Mouse (Mus musculus) intestine, embryonic 15.5 days (tissue): ENCODE measurements around the gene Tead1. TPM values are rescaled to one million over a fixed set of nuclear protein-coding genes. Genes with fewer than 3 reads are reported as not detected.

Experiments
- ATAC-seq: fragments of 200-750 bp; cut with Nextera tagmentation; 2 replicates; pipeline ENCODE4 v1.8.0; 2017; ENCODE audit warnings: moderate TSS enrichment, moderate library complexity
- H3K27ac ChIP-seq: fragments of 300-500 bp; sonication (generic); 2 replicates; pipeline ENCODE4 v1.5.1; 2015; ENCODE audit warnings: mild to moderate bottlenecking, inconsistent platforms
- H3K27me3 ChIP-seq: fragments of 300-500 bp; sonication (generic); replicated peaks from 2 replicates; pipeline ENCODE4 v1.6.1; 2015; ENCODE audit warnings: inconsistent platforms
- H3K36me3 ChIP-seq: fragments of 300-500 bp; sonication (generic); 2 replicates; pipeline ENCODE4 v1.6.1; 2015; ENCODE audit warnings: inconsistent platforms
- H3K4me1 ChIP-seq: fragments of 300-500 bp; sonication (generic); replicated peaks from 2 replicates; pipeline ENCODE4 v1.6.1; 2015; ENCODE audit warnings: inconsistent platforms
- H3K4me2 ChIP-seq: fragments of 300-500 bp; sonication (generic); replicated peaks from 2 replicates; pipeline ENCODE4 v1.6.1; 2015; ENCODE audit warnings: mild to moderate bottlenecking, inconsistent platforms
- H3K4me3 ChIP-seq: fragments of 300-500 bp; sonication (generic); replicated peaks from 2 replicates; pipeline ENCODE4 v1.5.1; 2015; ENCODE audit warnings: inconsistent platforms
- H3K9ac ChIP-seq: fragments of 300-500 bp; sonication (generic); 2 replicates; pipeline ENCODE4 v1.6.1; 2015; ENCODE audit warnings: inconsistent platforms
- H3K9me3 ChIP-seq: fragments of 300-500 bp; sonication (generic); 2 replicates; pipeline ENCODE4 v1.6.1; 2016; ENCODE audit warnings: inconsistent platforms
- WGBS: fragments of 180-500 bp; shearing (Covaris S2); methylation state at CpG from one replicate; pipeline ENCODE4 v1.1.7; 2015; 5-methylcytosine and 5-hydroxymethylcytosine counted together
- polyA plus RNA-seq: library from polyadenylated mRNA; unstranded; fragments of >200 nt; fragmentation: Nextera tagmentation; extraction: Ambion mirVana; gene quantifications from 2 replicates; pipeline ENCODE4 v1.2.1, GENCODE M21; 2015

The Tead1 gene
- polyA plus RNA-seq, 1 experiment from 2014 or later, result 18.3 TPM

- no peak for ATAC-seq
- H3K9ac ChIP-seq, result no peak overlapping the region
- 79% methylated on average over 10 of the region's 10 CpGs for WGBS
These were observed 177.5 kb downstream of the Tead1 start for GRCm38 (mm10) chr7:112856583-112856982.

GRCm38 (mm10) chr7:112859887-112860286 lies 180.8 kb downstream of the Tead1 start:
- Histone ChIP-seq H3K27ac (no peak overlapping the region), H3K36me3 (peaks cover 19% of the 10 kb centered on the region), H3K9ac (no peak overlapping the region), H3K4me1 (0 out of 2 replicates have a peak, but pooled peaks cover 3% of the 10 kb centered on the region), H3K4me3 (no peak overlapping the region), H3K4me2 (no peak overlapping the region), H3K9me3 (no peaks in the 10 kb centered on the region), H3K27me3 (no peaks in the 10 kb centered on the region)
- ATAC-seq, result no peak
- WGBS, result 88% methylated on average over 6 of the region's 6 CpGs

More at GRCm38 (mm10) chr7:112856583-112856982, 177.5 kb downstream of the Tead1 start:
- Histone ChIP-seq H3K9me3 (no peaks in the 10 kb centered on the region), H3K4me3 (no peak overlapping the region), H3K4me2 (no peak overlapping the region), H3K4me1 (peaks cover 15% of the 10 kb centered on the region), H3K27ac (no peak overlapping the region), H3K36me3 (peaks cover 7% of the 10 kb centered on the region; the same call in 1 of the 2 replicates), H3K27me3 (no peaks in the 10 kb centered on the region)

DNA sequence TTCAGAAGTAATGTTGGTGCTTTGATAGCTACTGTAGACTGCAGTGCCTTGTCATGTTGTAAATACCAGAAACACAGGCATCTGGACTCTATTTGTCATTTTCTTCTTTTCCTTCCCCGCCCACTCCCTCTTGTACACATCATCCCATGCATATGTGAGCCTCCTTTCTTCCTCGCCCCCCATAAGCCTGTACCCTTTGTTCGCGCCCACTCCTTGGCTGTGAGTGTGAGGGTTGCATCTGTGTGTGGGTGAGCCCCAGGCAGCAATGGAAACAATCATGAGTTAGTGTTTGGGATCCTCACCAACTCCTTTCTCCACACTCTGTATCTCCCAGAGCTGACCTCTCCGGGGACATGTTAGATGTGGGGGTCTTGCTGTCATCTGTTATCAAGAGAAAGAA lies 183.0 kb downstream of the Tead1 start:
- Histone ChIP-seq H3K4me2 (no peak overlapping the region), H3K9ac (no peak overlapping the region), H3K4me3 (no peak overlapping the region), H3K36me3 (peaks cover 24% of the 10 kb centered on the region), H3K27ac (no peak overlapping the region), H3K27me3 (no peaks in the 10 kb centered on the region), H3K9me3 (no peaks in the 10 kb centered on the region), H3K4me1 (no peaks in the 10 kb centered on the region)
- 97% methylated on average over 5 of the region's 5 CpGs for WGBS
- ATAC-seq, result no peak

DNA sequence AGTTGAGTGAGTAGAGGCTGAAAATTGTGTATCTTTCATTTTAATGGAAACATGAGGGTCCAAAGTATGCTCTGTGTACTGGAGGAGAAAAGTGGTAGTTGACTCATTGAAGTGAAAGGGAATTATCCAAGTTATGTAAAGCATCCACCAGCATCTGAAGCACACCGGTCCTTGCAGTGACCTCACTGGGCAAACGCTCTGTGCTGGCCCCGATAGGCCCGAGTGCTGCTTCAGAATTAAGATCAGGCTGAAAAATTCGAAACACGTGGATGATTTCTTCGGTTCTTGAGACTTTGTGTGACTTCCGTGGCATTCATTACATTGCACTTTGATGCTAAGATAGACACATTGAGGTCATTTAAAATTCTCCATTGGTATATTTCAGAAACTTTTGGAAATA lies 185.1 kb downstream of the Tead1 start:
- no peak for ATAC-seq
- Histone ChIP-seq H3K4me2 (no peak overlapping the region), H3K27ac (no peak overlapping the region), H3K4me3 (no peak overlapping the region), H3K9me3 (no peaks in the 10 kb centered on the region), H3K27me3 (no peaks in the 10 kb centered on the region), H3K4me1 (0 out of 2 replicates have a peak, but pooled peaks cover 9% of the 10 kb centered on the region), H3K36me3 (peaks cover 21% of the 10 kb centered on the region), H3K9ac (no peak overlapping the region)
- WGBS, result 91% methylated on average over 8 of the region's 8 CpGs

- H3K4me1 ChIP-seq, result 0 out of 2 replicates have a peak, but pooled peaks cover 9% of the 10 kb centered on the region
- H3K9ac ChIP-seq, result no peak overlapping the region
- peak; percentile 35; the same call in 1 of the 2 replicates for ATAC-seq
- H3K4me2 ChIP-seq, result no peak overlapping the region
- H3K9me3 ChIP-seq, result no peaks in the 10 kb centered on the region
- WGBS, result 9% methylated on average over 2 of the region's 2 CpGs
- peaks cover 21% of the 10 kb centered on the region for H3K36me3 ChIP-seq
- H3K27ac ChIP-seq, result no peak overlapping the region
- H3K27me3 ChIP-seq, result no peaks in the 10 kb centered on the region
- no peak overlapping the region for H3K4me3 ChIP-seq
These were observed 186.6 kb downstream of the Tead1 start for GRCm38 (mm10) chr7:112865739-112866138.

DNA sequence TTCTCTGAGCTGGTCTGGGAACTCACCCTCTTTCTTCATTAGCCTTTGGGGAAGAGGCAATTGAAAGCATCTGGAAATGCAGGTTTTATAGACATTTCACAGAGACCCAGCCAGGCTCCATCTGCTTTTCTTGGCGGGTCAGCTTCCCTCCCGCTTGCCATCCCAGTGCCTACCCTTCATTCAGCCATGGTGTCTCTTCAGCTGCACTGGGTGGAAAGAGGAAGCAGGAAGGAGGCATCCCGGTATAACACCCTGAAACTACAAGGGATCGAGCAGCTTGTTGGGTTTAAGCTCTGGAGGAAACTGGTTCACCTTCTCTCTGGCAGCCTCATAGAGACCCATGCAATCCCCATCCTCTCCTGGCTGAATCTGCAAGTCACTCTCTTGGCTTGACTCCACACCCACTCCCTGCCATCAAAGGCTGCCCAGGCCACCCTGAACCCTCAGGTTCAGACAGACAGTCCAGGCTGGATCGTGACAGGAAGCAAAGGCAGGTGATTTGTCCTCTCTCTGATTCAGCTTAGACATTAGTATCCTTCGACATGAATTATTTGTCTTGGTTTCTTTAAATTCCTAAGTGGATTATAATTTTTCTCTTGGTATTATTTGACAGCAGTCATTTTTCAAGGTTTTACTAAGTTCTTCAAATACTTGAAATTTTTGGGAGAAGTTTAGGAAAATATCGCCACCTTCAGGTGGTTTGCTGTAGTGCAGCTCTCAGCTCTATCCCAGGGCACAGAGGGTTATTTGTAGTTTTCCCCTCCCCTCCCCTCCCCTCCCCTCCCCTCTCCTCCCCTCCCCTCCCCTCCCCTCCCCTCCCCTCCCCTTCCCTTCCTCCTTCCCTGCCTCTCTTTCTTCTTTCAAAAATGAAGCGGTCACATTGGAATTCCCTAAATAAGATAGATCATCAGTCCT lies 189.7 kb downstream of the Tead1 start:
- Histone ChIP-seq H3K36me3 (peaks cover 10% of the 10 kb centered on the region; the same call in 1 of the 2 replicates), H3K9me3 (no peaks in the 10 kb centered on the region), H3K9ac (no peak overlapping the region), H3K27ac (peak overlapping the region; percentile 41; the same call in 1 of the 2 replicates), H3K4me3 (no peak overlapping the region), H3K4me2 (no peak overlapping the region), H3K4me1 (0 out of 2 replicates have a peak, but pooled peaks cover 9% of the 10 kb centered on the region), H3K27me3 (no peaks in the 10 kb centered on the region)
- ATAC-seq, result no peak
- 42% methylated on average over 7 of the region's 8 CpGs for WGBS

DNA sequence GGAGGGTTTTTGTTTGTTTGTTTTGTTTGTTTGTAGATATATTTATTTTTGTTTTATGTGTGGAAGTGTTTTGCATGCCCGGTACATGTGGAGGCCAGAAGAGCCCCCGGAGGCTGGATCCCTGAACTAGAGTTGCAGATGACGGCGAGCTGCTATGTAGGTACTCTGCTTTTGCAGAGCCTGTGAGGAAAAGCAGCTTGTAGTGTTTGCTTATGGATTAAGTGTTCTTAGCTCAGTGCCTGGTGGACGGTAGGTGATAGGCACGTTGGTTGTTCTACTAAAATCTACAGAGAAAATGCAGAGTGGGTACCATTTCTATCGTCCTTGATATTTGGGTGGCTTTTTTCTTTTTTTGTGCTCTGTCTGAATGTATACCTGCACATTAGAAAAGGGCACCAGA lies 192.6 kb downstream of the Tead1 start:
- no peak overlapping the region for H3K4me3 ChIP-seq
- no peaks in the 10 kb centered on the region for H3K27me3 ChIP-seq
- no peaks in the 10 kb centered on the region for H3K9me3 ChIP-seq
- H3K9ac ChIP-seq, result no peak overlapping the region
- H3K4me2 ChIP-seq, result no peak overlapping the region
- H3K4me1 ChIP-seq, result 0 out of 2 replicates have a peak, but pooled peaks cover 9% of the 10 kb centered on the region
- H3K27ac ChIP-seq, result no peak overlapping the region
- ATAC-seq, result peak; percentile 68
- H3K36me3 ChIP-seq, result peaks cover 16% of the 10 kb centered on the region; the same call in 1 of the 2 replicates
- WGBS, result 65% methylated on average over 7 of the region's 7 CpGs

- Histone ChIP-seq H3K27me3 (no peaks in the 10 kb centered on the region), H3K9ac (no peak overlapping the region), H3K36me3 (peaks cover 15% of the 10 kb centered on the region; the same call in 1 of the 2 replicates), H3K4me2 (no peak overlapping the region), H3K27ac (no peak overlapping the region), H3K4me3 (no peak overlapping the region), H3K9me3 (no peaks in the 10 kb centered on the region), H3K4me1 (0 out of 2 replicates have a peak, but pooled peaks cover 6% of the 10 kb centered on the region)
- WGBS, result 86% methylated on average over 9 of the region's 9 CpGs
- ATAC-seq, result no peak
These were observed 193.5 kb downstream of the Tead1 start for GRCm38 (mm10) chr7:112872435-112873196.

GRCm38 (mm10) chr7:112876128-112876527 lies 197.0 kb downstream of the Tead1 start:
- Histone ChIP-seq H3K4me3 (no peak overlapping the region), H3K9ac (no peak overlapping the region), H3K27ac (no peak overlapping the region), H3K27me3 (no peaks in the 10 kb centered on the region), H3K4me2 (no peak overlapping the region), H3K4me1 (no peaks in the 10 kb centered on the region), H3K36me3 (peaks cover 15% of the 10 kb centered on the region; the same call in 1 of the 2 replicates), H3K9me3 (no peaks in the 10 kb centered on the region)
- WGBS, result 87% methylated on average over 10 of the region's 10 CpGs
- no peak for ATAC-seq

DNA sequence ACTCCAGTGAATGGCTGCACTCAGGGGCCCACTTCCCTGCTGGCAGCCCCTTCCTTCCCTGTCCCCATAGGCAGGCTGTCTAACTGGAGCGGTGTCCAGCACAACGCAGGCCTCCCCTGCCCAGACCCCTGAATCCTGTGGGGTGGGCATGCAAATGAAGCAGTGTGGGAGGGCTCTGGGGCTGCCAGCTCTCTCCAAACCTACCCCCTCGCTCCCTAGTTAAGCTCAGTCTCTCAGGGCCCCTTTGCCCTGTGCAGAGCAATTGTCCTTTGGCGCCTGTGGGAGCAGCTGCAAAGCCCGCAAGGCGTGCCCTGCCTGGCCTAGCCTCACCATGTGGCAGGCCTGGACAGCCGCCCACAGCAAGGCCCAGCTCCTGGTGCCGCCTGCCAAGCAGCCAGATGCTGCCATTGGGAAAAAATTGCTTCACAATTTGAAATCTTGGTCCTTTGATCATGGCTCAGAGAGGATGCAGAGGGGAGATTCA lies 204.7 kb downstream of the Tead1 start:
- 60% methylated on average over 8 of the region's 8 CpGs for WGBS
- Histone ChIP-seq H3K27ac (no peak overlapping the region), H3K9me3 (no peaks in the 10 kb centered on the region), H3K9ac (no peak overlapping the region), H3K36me3 (no peaks in the 10 kb centered on the region), H3K4me2 (no peak overlapping the region), H3K4me1 (peaks cover 6% of the 10 kb centered on the region; the same call in 1 of the 2 replicates), H3K27me3 (no peaks in the 10 kb centered on the region), H3K4me3 (no peak overlapping the region)
- ATAC-seq, result peak; percentile 47; the same call in 1 of the 2 replicates

DNA sequence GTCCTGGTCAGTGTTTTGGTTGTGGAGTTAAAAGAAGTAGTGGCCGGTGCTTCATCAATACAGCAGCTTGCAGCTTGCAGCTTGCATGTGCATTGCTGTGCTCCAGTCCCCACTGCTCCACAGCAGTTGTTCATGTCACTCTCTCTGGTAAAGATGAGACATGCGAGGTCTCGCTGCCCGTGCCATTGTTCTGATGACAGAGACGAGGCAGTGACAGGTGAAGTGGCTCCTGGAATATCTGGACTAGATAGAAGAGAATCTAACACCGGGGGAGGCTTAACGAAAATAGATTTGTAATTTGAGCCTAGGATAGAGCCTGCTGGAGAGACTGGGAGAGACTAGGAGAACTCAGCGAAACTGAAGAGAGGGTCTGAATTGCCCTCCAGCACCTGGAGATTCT lies 206.4 kb downstream of the Tead1 start:
- ATAC-seq, result no peak
- peaks cover 6% of the 10 kb centered on the region; the same call in 1 of the 2 replicates for H3K4me1 ChIP-seq
- WGBS, result 76% methylated on average over 8 of the region's 8 CpGs
- H3K27me3 ChIP-seq, result no peaks in the 10 kb centered on the region
- no peak overlapping the region for H3K4me3 ChIP-seq
- no peaks in the 10 kb centered on the region for H3K9me3 ChIP-seq
- no peak overlapping the region for H3K4me2 ChIP-seq
- H3K9ac ChIP-seq, result no peak overlapping the region
- no peak overlapping the region for H3K27ac ChIP-seq
- no peaks in the 10 kb centered on the region for H3K36me3 ChIP-seq

DNA sequence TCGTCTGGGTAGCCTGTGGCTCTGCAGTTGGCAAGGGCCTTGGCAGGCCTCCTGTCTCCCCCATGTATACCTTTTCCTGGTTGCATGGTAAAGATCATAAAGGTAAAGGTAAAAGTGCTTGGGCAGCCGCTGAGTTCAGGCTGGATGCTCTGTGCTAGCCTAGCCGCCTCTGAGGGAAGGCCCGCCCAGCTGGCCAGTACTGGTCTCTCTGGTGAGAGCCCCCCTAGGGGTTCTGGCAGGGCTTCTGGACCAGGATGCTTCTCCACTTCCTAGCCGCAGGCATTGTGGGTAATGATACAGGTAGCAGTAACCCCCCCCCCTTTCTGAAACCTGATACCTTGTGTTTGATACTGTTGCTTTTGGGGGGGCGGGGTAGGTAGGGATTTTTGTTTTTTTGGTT lies 212.8 kb downstream of the Tead1 start:
- no peaks in the 10 kb centered on the region for H3K4me1 ChIP-seq
- H3K27ac ChIP-seq, result no peak overlapping the region
- H3K9ac ChIP-seq, result no peak overlapping the region
- 89% methylated on average over 6 of the region's 6 CpGs for WGBS
- H3K36me3 ChIP-seq, result peaks cover 5% of the 10 kb centered on the region
- H3K4me2 ChIP-seq, result no peak overlapping the region
- H3K27me3 ChIP-seq, result no peaks in the 10 kb centered on the region
- no peak for ATAC-seq
- no peaks in the 10 kb centered on the region for H3K9me3 ChIP-seq
- H3K4me3 ChIP-seq, result no peak overlapping the region
